21 mouse cellular contexts compared by ENCODE assay signal in genomic region chrX:152679190-152679814, GRCm38 (mm10).
"Had no signal": no experiment of that assay in that cellular context is flagged by ENCODE, and none has a peak within 500 bp of the region (broad histone marks: within the 10 kb centered on the region; RNA-seq: fewer than 3 reads in every experiment).

No protein-coding gene starts in this region.

- H3K36me3 ChIP-seq: limb, embryonic 12.5 days; limb, embryonic 15.5 days; midbrain, embryonic 12.5 days; midbrain, embryonic 15.5 days; neural tube, embryonic 12.5 days; neural tube, embryonic 15.5 days; stomach, embryonic 15.5 days had no signal

- H3K27me3 ChIP-seq: midbrain, embryonic 15.5 days; neural tube, embryonic 12.5 days; stomach, embryonic 15.5 days had no signal

- DNase-seq: kidney, adult 18-20 months; kidney, adult 9 months; kidney, postnatal 14 days; kidney, postnatal 4 days; left cerebral cortex, postnatal 4 days; liver, postnatal 0 days; retina, postnatal 1 day; right cerebral cortex, postnatal 25 days; spleen, adult 18-20 months; thymus, postnatal 25 days had no signal

- H3K9me3 ChIP-seq: limb, embryonic 12.5 days; limb, embryonic 15.5 days; midbrain, embryonic 12.5 days; midbrain, embryonic 15.5 days; neural tube, embryonic 12.5 days; neural tube, embryonic 15.5 days; stomach, embryonic 15.5 days had no signal

- H3K9ac ChIP-seq: limb, embryonic 12.5 days; limb, embryonic 15.5 days; liver, embryonic 14.5 days; liver, postnatal 0 days; midbrain, embryonic 12.5 days; midbrain, embryonic 15.5 days; neural tube, embryonic 12.5 days; neural tube, embryonic 15.5 days; stomach, embryonic 15.5 days had no signal

- H3K27ac ChIP-seq: limb, embryonic 12.5 days; limb, embryonic 15.5 days; liver, embryonic 14.5 days; macrophage; midbrain, embryonic 12.5 days; midbrain, embryonic 15.5 days; neural tube, embryonic 12.5 days; neural tube, embryonic 15.5 days; stomach, embryonic 15.5 days had no signal

- H3K4me1 ChIP-seq: limb, embryonic 12.5 days; limb, embryonic 15.5 days; midbrain, embryonic 12.5 days; midbrain, embryonic 15.5 days; neural tube, embryonic 12.5 days; neural tube, embryonic 15.5 days; stomach, embryonic 15.5 days had no signal

- ATAC-seq: liver, postnatal 0 days; lung, postnatal 0 days; midbrain, embryonic 15.5 days had no signal

- H3K4me3 ChIP-seq: limb, embryonic 12.5 days; limb, embryonic 15.5 days; midbrain, embryonic 12.5 days; midbrain, embryonic 15.5 days; neural tube, embryonic 12.5 days; neural tube, embryonic 15.5 days; stomach, embryonic 15.5 days had no signal

- H3K4me2 ChIP-seq: limb, embryonic 12.5 days; limb, embryonic 15.5 days; liver, embryonic 11.5 days; midbrain, embryonic 12.5 days; midbrain, embryonic 15.5 days; neural tube, embryonic 12.5 days; neural tube, embryonic 15.5 days; stomach, embryonic 15.5 days had no signal
